Mouse (Mus musculus): ENCODE data around the gene Gan. TPM values are rescaled to one million over a fixed set of nuclear protein-coding genes. Genes with fewer than 3 reads are reported as not detected.
A peak's percentile ranks its signal among the peaks of the same experiment; 100 is the strongest.

Gene Gan
- polyA plus RNA-seq, 1 experiment from 2014 or later: 1.3 TPM

DNA sequence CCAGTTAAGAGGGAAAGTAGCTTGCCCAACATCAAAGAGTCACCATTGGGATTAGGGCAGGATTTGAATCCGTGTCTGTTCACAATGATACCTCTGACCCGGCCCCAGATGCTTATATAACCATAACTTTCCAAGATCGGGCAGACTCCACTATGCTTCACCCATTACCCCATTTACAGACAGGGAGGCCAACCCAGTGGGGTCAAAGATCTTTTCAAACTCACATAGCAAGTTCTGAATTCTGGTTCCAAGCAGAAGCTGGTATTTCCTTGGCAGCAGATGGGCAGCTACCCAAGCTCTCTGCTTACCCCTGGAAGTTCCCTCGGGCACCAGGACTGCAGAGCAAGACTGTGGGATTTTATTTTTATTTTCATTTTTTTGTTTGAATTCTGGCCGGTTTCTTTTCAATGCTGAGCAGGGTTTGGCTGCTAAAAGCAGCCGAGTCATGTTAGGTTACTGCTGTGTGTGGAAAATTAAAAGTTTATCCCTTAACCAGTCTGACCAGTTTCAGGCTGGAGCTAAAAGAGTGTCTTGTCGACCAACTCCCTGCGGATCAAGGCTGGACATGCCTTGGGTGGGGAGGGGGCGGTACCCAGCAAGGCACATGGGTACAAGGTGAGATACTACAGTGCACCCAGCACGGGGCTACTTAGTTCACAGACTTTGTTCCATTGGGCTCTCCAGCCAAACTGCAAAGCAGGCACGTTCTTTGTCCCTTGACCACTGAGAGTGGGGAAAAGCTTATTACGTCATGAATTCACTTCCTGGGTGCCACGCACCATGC lies 33.9 kb upstream of the Gan start:
- ATAC-seq (ENCODE audit: low read depth) (no peak), DNase-seq (no peak)
- H3K4me3 ChIP-seq (replicated peaks): no peak overlapping the region
- H3K9me3 ChIP-seq (replicated peaks): no peaks in the 10 kb centered on the region
- H3K9ac ChIP-seq: no peak overlapping the region
- 0 out of 2 replicates have a peak, but pooled peaks cover 5% of the 10 kb centered on the region for H3K4me1 ChIP-seq (replicated peaks)
- no peaks in the 10 kb centered on the region for H3K27me3 ChIP-seq
- no peaks in the 10 kb centered on the region for H3K36me3 ChIP-seq
- 64% methylated on average over 13 of the region's 13 CpGs for WGBS (ENCODE audit: insufficient replicate concordance)
- H3K27ac ChIP-seq: no peak overlapping the region
- no peak overlapping the region for H3K4me2 ChIP-seq

DNA sequence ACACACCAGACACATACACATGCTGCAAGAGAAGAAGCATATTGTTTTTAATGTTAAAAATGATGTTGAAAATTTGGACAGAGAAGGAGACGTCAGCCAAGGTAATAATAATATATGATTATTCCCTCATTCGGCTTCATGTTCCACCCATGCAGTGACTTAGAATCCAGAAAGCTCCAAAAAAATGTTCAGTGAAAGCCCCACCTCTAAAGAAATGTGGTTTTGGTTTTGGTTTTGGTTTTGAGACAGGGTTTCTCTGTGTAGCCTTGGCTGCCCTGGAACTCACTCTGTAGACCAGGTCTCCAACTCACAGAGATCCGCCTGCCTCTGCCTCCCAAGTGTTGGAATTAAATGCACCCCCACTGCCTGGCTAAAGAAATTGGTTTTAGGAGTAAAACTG lies 32.1 kb upstream of the Gan start:
- Histone ChIP-seq H3K9me3 (replicated peaks) (no peaks in the 10 kb centered on the region), H3K4me2 (no peak overlapping the region), H3K4me1 (replicated peaks) (0 out of 2 replicates have a peak, but pooled peaks cover 5% of the 10 kb centered on the region), H3K36me3 (no peaks in the 10 kb centered on the region), H3K27ac (no peak overlapping the region), H3K9ac (no peak overlapping the region), H3K27me3 (no peaks in the 10 kb centered on the region), H3K4me3 (replicated peaks) (no peak overlapping the region)
- WGBS (ENCODE audit: insufficient replicate concordance): 82% methylated on average over 3 of the region's 3 CpGs
- DNase-seq: no peak
- no peak for ATAC-seq (ENCODE audit: low read depth)

DNA sequence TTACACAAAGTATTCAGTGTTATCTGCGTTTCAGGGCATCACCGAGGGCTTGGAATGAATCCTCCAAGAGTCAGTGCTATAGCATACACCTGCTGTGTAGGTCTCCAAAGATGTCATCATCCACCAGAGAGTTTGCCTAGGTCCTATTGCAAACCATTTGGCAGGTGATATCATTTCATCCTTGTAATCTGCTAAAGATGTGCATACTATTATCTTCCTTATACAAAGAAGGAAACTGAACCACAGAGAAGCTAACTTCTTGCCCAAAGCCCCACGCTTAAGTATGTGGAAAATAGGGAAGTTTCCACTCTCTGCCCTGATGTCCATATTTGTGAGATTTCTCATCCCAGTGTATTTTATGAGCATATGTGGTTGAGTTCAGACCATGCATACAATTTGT lies 31.5 kb upstream of the Gan start:
- no peaks in the 10 kb centered on the region for H3K27me3 ChIP-seq
- no peak overlapping the region for H3K4me2 ChIP-seq
- ATAC-seq (ENCODE audit: low read depth): no peak
- H3K36me3 ChIP-seq: no peaks in the 10 kb centered on the region
- H3K4me3 ChIP-seq (replicated peaks): no peak overlapping the region
- H3K4me1 ChIP-seq (replicated peaks): 0 out of 2 replicates have a peak, but pooled peaks cover 3% of the 10 kb centered on the region
- DNase-seq: no peak
- H3K9ac ChIP-seq: no peak overlapping the region
- H3K9me3 ChIP-seq (replicated peaks): no peaks in the 10 kb centered on the region
- no peak overlapping the region for H3K27ac ChIP-seq
- 58% methylated on average over 3 of the region's 3 CpGs for WGBS (ENCODE audit: insufficient replicate concordance)

DNA sequence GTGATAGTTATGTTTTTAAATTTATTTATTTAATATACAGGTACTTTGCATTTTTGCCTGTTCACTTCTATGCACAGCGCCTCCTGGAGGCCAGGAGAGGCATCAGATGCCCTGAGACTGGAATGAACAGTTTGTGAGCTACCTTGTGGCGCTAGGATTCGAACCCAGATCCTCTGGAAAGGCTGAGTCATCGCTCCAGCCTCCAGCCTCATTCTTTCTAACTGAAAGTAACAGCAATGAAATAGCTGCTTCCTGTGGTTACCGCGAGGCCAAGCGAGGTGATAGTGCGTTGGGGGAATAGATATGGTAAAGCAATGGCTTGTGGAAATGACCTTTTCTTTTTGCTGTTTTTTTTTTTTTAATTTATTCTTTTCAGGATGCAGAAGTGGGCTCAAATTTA lies 30.9 kb upstream of the Gan start:
- H3K27ac ChIP-seq: no peak overlapping the region
- H3K4me1 ChIP-seq (replicated peaks): 0 out of 2 replicates have a peak, but pooled peaks cover 3% of the 10 kb centered on the region
- no peak overlapping the region for H3K4me3 ChIP-seq (replicated peaks)
- WGBS (ENCODE audit: insufficient replicate concordance): 34% methylated on average over 8 of the region's 8 CpGs
- no peak overlapping the region for H3K4me2 ChIP-seq
- no peaks in the 10 kb centered on the region for H3K9me3 ChIP-seq (replicated peaks)
- H3K27me3 ChIP-seq: no peaks in the 10 kb centered on the region
- no peak for ATAC-seq (ENCODE audit: low read depth)
- DNase-seq: no peak
- no peak overlapping the region for H3K9ac ChIP-seq
- H3K36me3 ChIP-seq: no peaks in the 10 kb centered on the region

DNA sequence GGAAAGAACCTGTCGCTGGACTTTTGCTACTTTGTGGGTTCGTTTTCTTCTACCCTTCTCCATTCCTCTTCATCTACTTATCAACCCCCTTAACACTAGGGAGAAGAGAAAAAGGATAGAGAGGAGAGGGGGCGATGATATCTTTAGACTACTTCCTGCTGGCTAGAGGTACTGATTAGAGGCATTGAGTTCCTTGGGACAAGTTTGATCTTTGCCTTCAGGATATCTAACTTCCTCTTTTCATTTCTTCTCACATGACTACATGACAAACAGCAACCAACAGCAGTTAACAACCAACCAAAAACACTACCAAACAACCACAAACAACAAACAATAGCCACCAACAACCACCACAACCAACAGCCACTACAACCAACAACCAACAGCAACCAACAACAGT lies 24.2 kb upstream of the Gan start:
- ATAC-seq (ENCODE audit: low read depth) (no peak), DNase-seq (no peak)
- H3K4me1 ChIP-seq (replicated peaks): peaks cover 5% of the 10 kb centered on the region
- 38% methylated on average over 3 of the region's 3 CpGs for WGBS (ENCODE audit: insufficient replicate concordance)
- 0 out of 2 replicates have a peak, but pooled peaks cover 4% of the 10 kb centered on the region for H3K36me3 ChIP-seq
- H3K9me3 ChIP-seq (replicated peaks): no peaks in the 10 kb centered on the region
- no peak overlapping the region for H3K9ac ChIP-seq
- H3K4me3 ChIP-seq (replicated peaks): no peak overlapping the region
- H3K27me3 ChIP-seq: no peaks in the 10 kb centered on the region
- H3K4me2 ChIP-seq: no peak overlapping the region
- no peak overlapping the region for H3K27ac ChIP-seq

DNA sequence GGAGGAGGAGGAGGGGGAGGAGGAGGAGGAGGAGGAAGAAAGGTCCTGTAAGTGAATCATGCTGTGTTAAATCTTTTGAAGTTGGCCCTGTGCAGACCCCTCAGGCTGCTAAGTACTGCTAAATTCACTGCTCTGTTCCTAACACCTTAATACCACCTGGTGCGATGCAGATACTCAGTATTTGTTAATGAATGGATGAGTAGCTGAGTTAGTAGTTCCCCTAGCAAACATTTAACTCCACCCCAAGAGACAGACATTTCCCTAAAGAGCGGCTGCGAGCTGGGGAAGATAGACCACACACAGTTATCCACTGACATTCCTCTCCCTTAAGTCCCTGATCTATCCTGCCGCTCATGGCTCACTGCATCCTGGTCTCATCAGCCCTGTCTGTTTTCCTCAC lies 21.6 kb upstream of the Gan start:
- no peak for ATAC-seq (ENCODE audit: low read depth)
- 47% methylated on average over 4 of the region's 4 CpGs for WGBS (ENCODE audit: insufficient replicate concordance)
- H3K4me2 ChIP-seq: no peak overlapping the region

DNA sequence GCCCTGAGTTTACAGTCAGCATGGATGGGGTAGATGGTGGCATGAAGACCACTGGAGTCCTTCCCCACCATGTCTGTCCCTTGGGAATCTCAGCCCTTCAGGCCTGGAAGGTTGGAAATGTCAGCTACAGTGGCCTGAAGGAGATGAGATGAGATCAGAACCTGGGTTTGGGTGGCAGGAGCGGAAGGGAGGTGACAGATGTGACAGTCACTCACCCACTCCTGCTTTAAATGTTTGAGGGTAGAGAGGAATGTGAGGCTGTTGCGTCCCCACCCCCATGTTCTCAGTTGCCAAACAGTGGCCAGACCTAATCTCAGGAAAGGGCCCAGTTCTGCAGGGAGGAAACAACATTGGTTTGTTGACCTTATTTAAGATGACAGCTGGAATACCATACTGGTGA lies 21.2 kb upstream of the Gan start:
- WGBS (ENCODE audit: insufficient replicate concordance): 53% methylated on average over 2 of the region's 2 CpGs
- H3K36me3 ChIP-seq: 0 out of 2 replicates have a peak, but pooled peaks cover 4% of the 10 kb centered on the region
- no peak overlapping the region for H3K4me3 ChIP-seq (replicated peaks)
- no peak overlapping the region for H3K4me2 ChIP-seq
- DNase-seq (no peak), ATAC-seq (ENCODE audit: low read depth) (no peak)
- no peaks in the 10 kb centered on the region for H3K27me3 ChIP-seq
- peaks cover 5% of the 10 kb centered on the region for H3K4me1 ChIP-seq (replicated peaks)
- H3K9me3 ChIP-seq (replicated peaks): no peaks in the 10 kb centered on the region
- no peak overlapping the region for H3K27ac ChIP-seq
- no peak overlapping the region for H3K9ac ChIP-seq

More for the DNA sequence above, 21.6 kb upstream of the Gan start:
- no peak for DNase-seq
- Histone ChIP-seq H3K27ac (no peak overlapping the region), H3K9ac (no peak overlapping the region), H3K9me3 (replicated peaks) (no peaks in the 10 kb centered on the region), H3K36me3 (0 out of 2 replicates have a peak, but pooled peaks cover 4% of the 10 kb centered on the region), H3K4me1 (replicated peaks) (peaks cover 5% of the 10 kb centered on the region), H3K4me3 (replicated peaks) (no peak overlapping the region), H3K27me3 (no peaks in the 10 kb centered on the region)

DNA sequence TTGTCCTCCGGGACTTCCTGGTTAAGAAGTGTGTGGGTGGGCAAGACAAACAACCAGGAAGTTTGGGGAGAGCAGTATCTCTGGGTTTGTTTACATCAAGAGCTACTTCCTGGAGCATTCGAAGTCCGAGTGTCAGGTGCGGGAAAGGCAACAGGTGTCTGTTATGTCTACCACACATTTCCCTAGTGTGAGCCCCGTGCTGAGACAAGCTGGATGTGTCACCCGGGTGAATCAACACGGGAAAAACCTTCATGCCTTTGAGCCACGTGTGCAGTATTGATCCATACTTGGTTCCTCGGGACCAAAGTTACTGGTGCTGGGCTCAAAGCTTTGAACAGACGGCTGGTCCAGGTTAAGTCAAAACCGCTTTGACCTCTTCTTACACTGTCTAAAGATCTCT lies 20.6 kb upstream of the Gan start:
- Histone ChIP-seq H3K4me2 (peak overlapping the region; percentile 21; the same call in 1 of the 2 replicates), H3K36me3 (0 out of 2 replicates have a peak, but pooled peaks cover 4% of the 10 kb centered on the region), H3K27ac (no peak overlapping the region), H3K9me3 (replicated peaks) (no peaks in the 10 kb centered on the region), H3K9ac (no peak overlapping the region), H3K27me3 (peaks cover under 1% of the 10 kb centered on the region; the same call in 1 of the 2 replicates), H3K4me3 (replicated peaks) (no peak overlapping the region), H3K4me1 (replicated peaks) (peaks cover 5% of the 10 kb centered on the region)
- 44% methylated on average over 11 of the region's 11 CpGs for WGBS (ENCODE audit: insufficient replicate concordance)
- no peak for ATAC-seq (ENCODE audit: low read depth)
- DNase-seq: no peak

DNA sequence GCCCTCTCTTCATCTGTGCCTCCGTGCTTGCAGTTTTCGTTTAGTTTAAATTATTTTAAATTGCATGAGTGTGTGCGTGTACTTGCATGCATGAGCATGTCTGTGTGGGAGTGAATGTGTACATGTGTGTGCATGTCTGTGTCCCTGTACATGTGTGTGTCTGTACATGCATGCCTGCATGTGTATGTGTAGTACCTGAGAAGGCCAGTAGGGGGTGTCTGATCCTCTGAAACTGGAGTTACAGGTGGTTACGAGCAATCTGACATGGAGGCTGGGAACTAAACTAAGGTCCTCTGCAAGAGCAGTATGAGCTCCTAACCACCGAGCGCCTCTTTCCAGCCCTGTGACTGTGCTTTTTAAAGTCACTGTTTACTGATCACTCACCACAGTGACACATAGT lies 9.4 kb upstream of the Gan start:
- no peaks in the 10 kb centered on the region for H3K4me1 ChIP-seq (replicated peaks)
- no peak for ATAC-seq (ENCODE audit: low read depth)
- no peak for DNase-seq
- 78% methylated on average over 6 of the region's 6 CpGs for WGBS (ENCODE audit: insufficient replicate concordance)
- H3K9ac ChIP-seq: no peak overlapping the region
- H3K4me2 ChIP-seq: no peak overlapping the region
- H3K9me3 ChIP-seq (replicated peaks): no peaks in the 10 kb centered on the region
- peaks cover 6% of the 10 kb centered on the region; the same call in 1 of the 2 replicates for H3K27me3 ChIP-seq
- H3K4me3 ChIP-seq (replicated peaks): no peak overlapping the region
- no peak overlapping the region for H3K27ac ChIP-seq
- no peaks in the 10 kb centered on the region for H3K36me3 ChIP-seq

DNA sequence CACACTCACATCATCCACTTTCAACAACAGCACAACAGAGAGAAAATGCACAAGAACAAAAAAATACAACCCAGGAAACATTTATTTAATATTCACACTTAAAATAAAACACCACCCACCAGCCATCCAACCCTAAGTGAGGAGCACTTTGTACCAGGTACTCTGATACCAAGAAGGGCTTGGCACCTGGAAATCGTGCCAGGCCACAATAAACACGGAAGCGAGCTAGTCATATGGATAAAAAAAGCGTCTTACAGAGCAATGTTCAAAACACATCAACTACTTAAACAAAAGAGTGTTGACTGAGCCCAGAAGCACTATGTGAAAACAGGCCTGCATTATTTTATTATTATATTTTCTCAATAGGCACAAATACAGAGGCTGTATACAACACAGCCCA lies 1.8 kb upstream of the Gan start:
- no peak for ATAC-seq (ENCODE audit: low read depth)
- no peak for DNase-seq
- Histone ChIP-seq H3K27ac (no peak overlapping the region), H3K4me2 (peak overlapping the region; percentile 98), H3K4me1 (replicated peaks) (peaks cover 36% of the 10 kb centered on the region), H3K36me3 (no peaks in the 10 kb centered on the region), H3K9me3 (replicated peaks) (no peaks in the 10 kb centered on the region), H3K4me3 (replicated peaks) (peak overlapping the region; percentile 97), H3K9ac (peak overlapping the region; percentile 96; the same call in 1 of the 2 replicates), H3K27me3 (no peaks in the 10 kb centered on the region)
- 85% methylated on average over 4 of the region's 4 CpGs for WGBS (ENCODE audit: insufficient replicate concordance)

DNA sequence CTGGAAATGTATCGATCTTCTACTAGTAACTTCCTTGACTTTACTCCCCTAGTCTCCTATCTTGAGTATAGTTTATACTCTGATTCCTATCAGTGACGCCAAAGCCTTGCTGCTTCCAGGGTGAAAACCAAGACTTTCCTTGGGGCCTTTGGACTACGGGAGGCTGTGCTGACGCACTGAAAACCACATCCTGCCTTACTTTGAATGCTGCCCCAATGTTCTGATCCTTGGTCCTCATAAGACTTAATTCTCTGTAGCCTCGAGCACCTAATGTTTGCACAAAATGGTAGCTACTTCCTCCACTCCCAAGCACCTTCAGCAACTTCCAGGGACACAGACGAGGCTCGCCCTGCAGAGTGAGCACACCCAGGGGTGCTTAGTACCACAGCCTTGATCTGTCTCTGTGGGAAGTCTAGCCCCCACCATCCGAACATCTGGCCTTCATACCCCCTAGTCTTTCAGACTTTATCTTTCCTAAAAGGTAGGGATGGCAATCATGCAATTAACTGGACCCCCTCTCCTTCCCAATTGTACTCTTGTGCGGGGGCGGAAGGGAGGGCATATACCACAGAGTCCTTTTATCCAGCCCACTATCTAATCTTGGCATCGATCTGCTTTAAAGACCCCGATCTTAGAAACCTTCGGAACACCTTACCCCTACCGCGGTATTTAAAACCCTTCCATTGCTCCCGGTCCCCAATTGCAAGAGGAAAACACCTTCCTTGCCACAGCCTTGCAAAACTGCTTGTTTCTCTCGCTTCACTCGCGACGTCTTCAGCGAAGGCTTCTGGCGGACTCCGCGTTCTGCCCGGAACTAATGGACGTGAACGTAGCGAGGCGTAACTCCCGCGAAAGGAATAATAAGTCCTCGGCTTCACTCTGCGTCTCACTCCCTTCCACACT lies 818 bp upstream of the Gan start:
- 5% methylated on average over 33 of the region's 33 CpGs for WGBS (ENCODE audit: insufficient replicate concordance)
- ATAC-seq (ENCODE audit: low read depth) (0 out of 2 replicates have a peak, but pooled peaks have one; percentile 2), DNase-seq (no peak)
- Histone ChIP-seq H3K4me3 (replicated peaks) (peak overlapping the region; percentile 97), H3K4me1 (replicated peaks) (peaks cover 41% of the 10 kb centered on the region), H3K9me3 (replicated peaks) (no peaks in the 10 kb centered on the region), H3K4me2 (peak overlapping the region; percentile 98), H3K9ac (peak overlapping the region; percentile 96), H3K36me3 (no peaks in the 10 kb centered on the region), H3K27ac (peak overlapping the region; percentile 76), H3K27me3 (no peaks in the 10 kb centered on the region)

Data from liver, embryonic 13.5 days (tissue).